Mouse (Mus musculus) liver, embryonic 16.5 days (tissue): ENCODE data around the gene Olfr1085. TPM values are rescaled to one million over a fixed set of nuclear protein-coding genes. Genes with fewer than 3 reads are reported as not detected.
"Not testable (repeated sequence)": the region's sequence is repeated elsewhere in the genome, so short reads cannot be mapped to it uniquely, and the experiment has no call there.

ENCODE experiments used
- ATAC-seq: fragments of 200-750 bp; cut with Nextera tagmentation; 2 replicates; pipeline ENCODE4 v1.8.0; 2017; ENCODE audit warnings: low read depth, mild to moderate bottlenecking, moderate number of reproducible peaks, moderate library complexity
- H3K27ac ChIP-seq: fragments of 300-500 bp; sonication (generic); 2 replicates; pipeline ENCODE4 v1.5.1; 2014; ENCODE audit warnings: mild to moderate bottlenecking, low read length
- H3K27me3 ChIP-seq: fragments of 300-500 bp; sonication (generic); 2 replicates; pipeline ENCODE4 v1.6.1; 2014; ENCODE audit warnings: low read depth, low read length, mixed read lengths; ENCODE audit not compliant: control insufficient read depth, insufficient read depth
- H3K36me3 ChIP-seq: fragments of 300-500 bp; sonication (generic); 2 replicates; pipeline ENCODE4 v1.6.1; 2014; ENCODE audit warnings: mild to moderate bottlenecking; ENCODE audit not compliant: control insufficient read depth, insufficient read depth
- H3K4me1 ChIP-seq: fragments of 300-500 bp; sonication (generic); 2 replicates; pipeline ENCODE4 v1.6.1; 2014; ENCODE audit warnings: low read depth, low read length, mixed read lengths; ENCODE audit not compliant: control insufficient read depth
- H3K4me2 ChIP-seq: fragments of 300-500 bp; sonication (generic); 2 replicates; pipeline ENCODE4 v1.6.1; 2014; ENCODE audit warnings: low read depth, low read length, mixed read lengths
- H3K4me3 ChIP-seq: fragments of 300-500 bp; sonication (generic); 2 replicates; pipeline ENCODE4 v1.5.1; 2014; ENCODE audit warnings: low read depth, mild to moderate bottlenecking, low read length
- H3K9ac ChIP-seq: fragments of 300-500 bp; sonication (generic); 2 replicates; pipeline ENCODE4 v1.6.1; 2014; ENCODE audit warnings: low read depth, low read length
- H3K9me3 ChIP-seq: fragments of 300-500 bp; sonication (generic); replicated peaks from 2 replicates; pipeline ENCODE4 v1.6.1; 2016; ENCODE audit warnings: low read length; ENCODE audit not compliant: control insufficient read depth
- WGBS: fragments of 180-500 bp; shearing (Covaris S2); extraction: QIAGEN DNeasy Blood & Tissue Kit; methylation state at CpG from one replicate; pipeline ENCODE4 v1.1.7; 2014; ENCODE audit not compliant: insufficient replicate concordance; 5-methylcytosine and 5-hydroxymethylcytosine counted together
- polyA plus RNA-seq: library from polyadenylated mRNA; unstranded; fragments of >200 nt; fragmentation: Nextera tagmentation; extraction: Ambion mirVana; gene quantifications from 2 replicates; pipeline ENCODE4 v1.2.1, GENCODE M21; 2015

Olfr1085 gene
- polyA plus RNA-seq, result not detected in 2 replicates

- Histone ChIP-seq H3K27me3 (no peaks in the 10 kb centered on the region), H3K36me3 (no peaks in the 10 kb centered on the region), H3K4me1 (no peaks in the 10 kb centered on the region), H3K9ac (no peak within 1 kb of the TSS), H3K27ac (no peak within 1 kb of the TSS), H3K9me3 (no peaks in the 10 kb centered on the region), H3K4me2 (no peak within 1 kb of the TSS), H3K4me3 (no peak within 1 kb of the TSS)
- ATAC-seq, result no peak
- 10% methylated on average over 1 of the region's 1 CpGs for WGBS
Measured at GRCm38 (mm10) chr2:86661919-86662318, at the start of gene Olfr1085. Olfr1085 (minus strand) TSS chr2:86662019.

GRCm38 (mm10) chr2:86698295-86698694, 36.5 kb upstream of the Olfr1085 start, which contains the start of gene Olfr1087:
Olfr1087 (minus strand) TSS chr2:86698395.
- Histone ChIP-seq H3K27ac (no peak within 1 kb of the TSS), H3K4me3 (no peak within 1 kb of the TSS), H3K27me3 (no peaks in the 10 kb centered on the region), H3K36me3 (no peaks in the 10 kb centered on the region), H3K4me2 (no peak within 1 kb of the TSS), H3K4me1 (no peaks in the 10 kb centered on the region), H3K9ac (no peak within 1 kb of the TSS), H3K9me3 (no peaks in the 10 kb centered on the region)
- no peak for ATAC-seq

- H3K27ac ChIP-seq, result no peak within 1 kb of the TSS
- no peaks in the 10 kb centered on the region for H3K27me3 ChIP-seq
- no peaks in the 10 kb centered on the region for H3K4me1 ChIP-seq
- no peak within 1 kb of the TSS for H3K9ac ChIP-seq
- ATAC-seq, result no peak
- no peaks in the 10 kb centered on the region for H3K9me3 ChIP-seq
- WGBS, result 67% methylated on average over 2 of the region's 2 CpGs
- no peaks in the 10 kb centered on the region for H3K36me3 ChIP-seq
- H3K4me2 ChIP-seq, result no peak within 1 kb of the TSS
- H3K4me3 ChIP-seq, result no peak within 1 kb of the TSS
Measured at GRCm38 (mm10) chr2:86679992-86680391, 18.2 kb upstream of the Olfr1085 start, which contains the start of gene Olfr1086. Olfr1086 (minus strand) TSS chr2:86680092.

GRCm38 (mm10) chr2:86639625-86640024, 22.2 kb downstream of the Olfr1085 start, which contains the start of gene Olfr1084:
Olfr1084 (minus strand) TSS chr2:86639725.
- not testable (repeated sequence) for H3K27ac ChIP-seq, H3K27me3 ChIP-seq
- WGBS, result 64% methylated on average over 1 of the region's 1 CpGs

More at GRCm38 (mm10) chr2:86639625-86640024, 22.2 kb downstream of the Olfr1085 start, which contains the start of gene Olfr1084:
- H3K4me2 ChIP-seq, H3K9me3 ChIP-seq, H3K4me1 ChIP-seq, H3K9ac ChIP-seq, ATAC-seq, H3K4me3 ChIP-seq, H3K36me3 ChIP-seq: not testable (repeated sequence)

Other genes with a start within 250 kb of the Olfr1085 start
- gene Olfr1061, start 248.0 kb downstream of the Olfr1085 start, polyA plus RNA-seq, result not detected in 2 replicates
- gene Olfr1062, start 235.3 kb downstream of the Olfr1085 start, polyA plus RNA-seq, result not detected in 2 replicates
- not detected in 2 replicates for gene Olfr1065, start 211.4 kb downstream of the Olfr1085 start, polyA plus RNA-seq
- not detected in 2 replicates for gene Olfr1066, start 205.8 kb downstream of the Olfr1085 start, polyA plus RNA-seq
- not detected in 2 replicates for gene Olfr228, start 174.6 kb downstream of the Olfr1085 start, polyA plus RNA-seq
- gene Olfr1076, start 153.6 kb downstream of the Olfr1085 start, polyA plus RNA-seq, result not detected in 2 replicates
- not detected in 2 replicates for gene Olfr1079, start 119.5 kb downstream of the Olfr1085 start, polyA plus RNA-seq
- not detected in 2 replicates for gene Olfr1080, start 103.8 kb downstream of the Olfr1085 start, polyA plus RNA-seq
- gene Olfr1082, start 63.1 kb downstream of the Olfr1085 start, polyA plus RNA-seq, result not detected in 2 replicates
- not detected in 2 replicates for gene Olfr1084, start 22.3 kb downstream of the Olfr1085 start, polyA plus RNA-seq
- gene Olfr1086, start 18.1 kb upstream of the Olfr1085 start, polyA plus RNA-seq, result not detected in 2 replicates
- not detected in 2 replicates for gene Olfr1087, start 36.4 kb upstream of the Olfr1085 start, polyA plus RNA-seq
- gene Olfr1089, start 71.7 kb upstream of the Olfr1085 start, polyA plus RNA-seq, result not detected in 2 replicates
- gene Olfr1090, start 97.0 kb upstream of the Olfr1085 start, polyA plus RNA-seq, result not detected in 2 replicates
- gene Olfr1093, start 120.5 kb upstream of the Olfr1085 start, polyA plus RNA-seq, result not detected in 2 replicates
- not detected in 2 replicates for gene Olfr141, start 148.0 kb upstream of the Olfr1085 start, polyA plus RNA-seq
- gene Olfr1094, start 162.6 kb upstream of the Olfr1085 start, polyA plus RNA-seq, result not detected in 2 replicates
- gene Olfr1095, start 189.7 kb upstream of the Olfr1085 start, polyA plus RNA-seq, result not detected in 2 replicates
- gene Gm13723, start 212.8 kb upstream of the Olfr1085 start, polyA plus RNA-seq, result not detected in 2 replicates
- not detected in 2 replicates for gene Olfr1097, start 230.2 kb upstream of the Olfr1085 start, polyA plus RNA-seq